Mouse (Mus musculus): ENCODE data around the gene Znrf2. TPM values are rescaled to one million over a fixed set of nuclear protein-coding genes. Genes with fewer than 3 reads are reported as not detected.

The Znrf2 gene
- polyA plus RNA-seq, 1 experiment from 2014 or later = 3.4 TPM

- Histone ChIP-seq H3K36me3 (no peaks in the 10 kb centered on the region), H3K4me2 (replicated peaks) (no peak overlapping the region), H3K27me3 (no peaks in the 10 kb centered on the region), H3K4me3 (no peak overlapping the region), H3K9ac (no peak overlapping the region), H3K4me1 (no peaks in the 10 kb centered on the region), H3K9me3 (no peaks in the 10 kb centered on the region), H3K27ac (no peak overlapping the region)
- 91% methylated on average over 5 of the region's 5 CpGs for WGBS
- ATAC-seq (ENCODE audit: insufficient number of reproducible peaks, insufficient read depth, low FRiP score, low TSS enrichment) = no peak
These were observed 29.9 kb upstream of the Znrf2 start for GRCm38 (mm10) chr6:54786766-54787165.

DNA sequence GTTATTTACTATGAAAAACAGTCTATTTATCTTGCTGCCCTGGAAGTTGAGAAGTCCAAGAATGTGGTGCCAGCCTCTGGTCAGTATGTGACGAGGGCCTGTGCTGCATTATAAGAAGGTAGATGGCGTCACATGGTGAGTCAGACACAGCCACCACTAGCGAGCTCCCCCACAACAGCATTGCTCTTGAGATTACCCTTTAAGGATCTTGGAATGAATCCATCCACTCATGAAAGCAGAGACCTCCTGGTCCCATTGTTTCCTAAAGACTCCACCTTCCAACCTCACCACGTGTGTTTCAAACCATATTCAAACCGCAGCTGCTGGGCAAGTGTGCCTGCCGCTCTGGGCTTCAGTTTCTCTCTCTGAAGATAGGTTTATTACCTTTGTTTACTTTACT lies 28.2 kb upstream of the Znrf2 start:
- Histone ChIP-seq H3K9me3 (no peaks in the 10 kb centered on the region), H3K4me2 (replicated peaks) (no peak overlapping the region), H3K9ac (no peak overlapping the region), H3K4me1 (no peaks in the 10 kb centered on the region), H3K27ac (no peak overlapping the region), H3K36me3 (no peaks in the 10 kb centered on the region), H3K4me3 (no peak overlapping the region), H3K27me3 (no peaks in the 10 kb centered on the region)
- ATAC-seq (ENCODE audit: insufficient number of reproducible peaks, insufficient read depth, low FRiP score, low TSS enrichment) = no peak
- 75% methylated on average over 6 of the region's 6 CpGs for WGBS

- Histone ChIP-seq H3K27me3 (no peaks in the 10 kb centered on the region), H3K4me1 (no peaks in the 10 kb centered on the region), H3K9ac (no peak overlapping the region), H3K4me3 (no peak overlapping the region), H3K9me3 (no peaks in the 10 kb centered on the region), H3K27ac (no peak overlapping the region), H3K4me2 (replicated peaks) (no peak overlapping the region), H3K36me3 (no peaks in the 10 kb centered on the region)
- 82% methylated on average over 4 of the region's 4 CpGs for WGBS
- ATAC-seq (ENCODE audit: insufficient number of reproducible peaks, insufficient read depth, low FRiP score, low TSS enrichment) = no peak
These were observed 27.6 kb upstream of the Znrf2 start for GRCm38 (mm10) chr6:54789139-54789538.

GRCm38 (mm10) chr6:54790071-54790470 lies 26.6 kb upstream of the Znrf2 start:
- ATAC-seq (ENCODE audit: insufficient number of reproducible peaks, insufficient read depth, low FRiP score, low TSS enrichment) = no peak
- H3K9ac ChIP-seq = no peak overlapping the region
- no peaks in the 10 kb centered on the region for H3K4me1 ChIP-seq
- no peaks in the 10 kb centered on the region for H3K9me3 ChIP-seq
- no peak overlapping the region for H3K4me2 ChIP-seq (replicated peaks)
- no peaks in the 10 kb centered on the region for H3K36me3 ChIP-seq
- no peak overlapping the region for H3K4me3 ChIP-seq
- no peak overlapping the region for H3K27ac ChIP-seq
- no peaks in the 10 kb centered on the region for H3K27me3 ChIP-seq
- 85% methylated on average over 4 of the region's 4 CpGs for WGBS

GRCm38 (mm10) chr6:54793853-54794252 lies 22.9 kb upstream of the Znrf2 start:
- H3K27ac ChIP-seq = no peak overlapping the region
- H3K4me1 ChIP-seq = no peaks in the 10 kb centered on the region
- H3K9ac ChIP-seq = no peak overlapping the region
- 83% methylated on average over 3 of the region's 3 CpGs for WGBS
- no peaks in the 10 kb centered on the region for H3K27me3 ChIP-seq
- H3K9me3 ChIP-seq = no peaks in the 10 kb centered on the region
- H3K36me3 ChIP-seq = no peaks in the 10 kb centered on the region
- H3K4me2 ChIP-seq (replicated peaks) = no peak overlapping the region
- ATAC-seq (ENCODE audit: insufficient number of reproducible peaks, insufficient read depth, low FRiP score, low TSS enrichment) = no peak
- H3K4me3 ChIP-seq = no peak overlapping the region

DNA sequence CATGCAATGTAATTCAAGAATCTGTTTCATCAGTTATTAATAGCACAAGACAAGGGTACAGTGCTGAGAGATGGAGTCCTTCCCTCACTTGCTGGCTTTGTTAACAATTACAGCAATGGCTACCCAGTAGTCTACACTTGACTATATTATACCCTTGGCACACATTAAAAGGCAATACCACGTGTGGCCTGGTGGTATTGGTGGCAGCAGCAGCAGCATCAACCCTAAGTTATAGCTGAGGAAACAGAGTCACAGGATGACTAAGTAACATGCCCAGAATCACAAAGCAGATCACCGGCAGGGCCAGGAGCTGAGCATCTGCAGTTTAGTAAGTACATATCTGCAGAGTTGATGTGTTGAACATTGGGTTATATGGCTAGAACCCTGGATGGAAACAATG lies 22.3 kb upstream of the Znrf2 start:
- no peak overlapping the region for H3K9ac ChIP-seq

GRCm38 (mm10) chr6:54794991-54795390 lies 21.7 kb upstream of the Znrf2 start:
- Histone ChIP-seq H3K4me2 (replicated peaks) (no peak overlapping the region), H3K9ac (no peak overlapping the region), H3K9me3 (no peaks in the 10 kb centered on the region), H3K27ac (no peak overlapping the region), H3K36me3 (no peaks in the 10 kb centered on the region), H3K4me1 (no peaks in the 10 kb centered on the region), H3K27me3 (no peaks in the 10 kb centered on the region), H3K4me3 (no peak overlapping the region)
- 75% methylated on average over 5 of the region's 5 CpGs for WGBS
- ATAC-seq (ENCODE audit: insufficient number of reproducible peaks, insufficient read depth, low FRiP score, low TSS enrichment) = no peak

More for the DNA sequence above, 22.3 kb upstream of the Znrf2 start:
- no peak overlapping the region for H3K27ac ChIP-seq
- H3K9me3 ChIP-seq = no peaks in the 10 kb centered on the region
- H3K36me3 ChIP-seq = no peaks in the 10 kb centered on the region
- no peak overlapping the region for H3K4me2 ChIP-seq (replicated peaks)
- 72% methylated on average over 2 of the region's 2 CpGs for WGBS
- no peak for ATAC-seq (ENCODE audit: insufficient number of reproducible peaks, insufficient read depth, low FRiP score, low TSS enrichment)
- H3K27me3 ChIP-seq = no peaks in the 10 kb centered on the region
- no peaks in the 10 kb centered on the region for H3K4me1 ChIP-seq
- no peak overlapping the region for H3K4me3 ChIP-seq

DNA sequence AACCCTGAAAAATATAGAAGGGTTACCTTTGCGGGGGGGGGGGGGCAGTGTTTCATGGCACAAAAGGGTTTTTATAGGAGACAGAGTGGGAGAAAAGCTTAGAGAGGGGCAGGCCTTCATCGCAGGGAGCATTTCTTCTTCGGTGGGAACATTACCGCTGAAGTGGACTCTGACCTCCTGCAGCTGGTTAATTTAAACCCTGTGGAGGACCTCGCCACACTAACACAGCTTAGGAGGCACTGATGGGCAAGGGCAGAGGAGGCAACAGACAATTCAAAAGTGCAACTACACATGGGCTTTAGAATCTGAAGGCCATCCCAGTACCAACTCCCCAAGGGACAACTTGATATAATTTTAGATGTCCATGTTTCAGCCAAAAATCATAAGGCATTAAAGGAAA lies 20.7 kb upstream of the Znrf2 start:
- Histone ChIP-seq H3K4me2 (replicated peaks) (no peak overlapping the region), H3K27me3 (no peaks in the 10 kb centered on the region), H3K9me3 (no peaks in the 10 kb centered on the region), H3K36me3 (no peaks in the 10 kb centered on the region), H3K9ac (no peak overlapping the region), H3K4me3 (no peak overlapping the region), H3K27ac (no peak overlapping the region), H3K4me1 (no peaks in the 10 kb centered on the region)
- 68% methylated on average over 5 of the region's 5 CpGs for WGBS
- no peak for ATAC-seq (ENCODE audit: insufficient number of reproducible peaks, insufficient read depth, low FRiP score, low TSS enrichment)

DNA sequence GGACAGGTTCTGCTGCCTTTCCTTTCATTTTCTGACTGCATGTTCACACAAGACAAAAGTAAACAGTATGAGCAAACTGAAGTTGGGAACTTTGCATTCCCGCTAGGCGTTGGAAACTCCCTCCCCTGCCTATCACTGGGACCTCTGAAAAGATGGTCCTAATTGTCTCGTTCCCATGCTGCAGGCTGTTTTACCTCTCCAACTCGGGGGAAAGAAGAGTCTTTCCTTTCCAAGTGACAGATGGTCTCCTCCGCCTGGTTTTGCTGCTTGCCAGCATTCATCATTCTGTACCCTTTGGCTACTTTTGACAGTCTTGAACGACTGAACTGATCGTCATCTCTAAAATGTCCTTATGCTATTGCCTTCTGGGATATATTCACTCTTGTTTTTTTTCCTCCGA lies 14.4 kb upstream of the Znrf2 start:
- no peak overlapping the region for H3K9ac ChIP-seq
- H3K27ac ChIP-seq = no peak overlapping the region
- ATAC-seq (ENCODE audit: insufficient number of reproducible peaks, insufficient read depth, low FRiP score, low TSS enrichment) = no peak
- H3K36me3 ChIP-seq = no peaks in the 10 kb centered on the region
- H3K9me3 ChIP-seq = no peaks in the 10 kb centered on the region
- H3K4me2 ChIP-seq (replicated peaks) = no peak overlapping the region
- no peaks in the 10 kb centered on the region for H3K27me3 ChIP-seq
- no peak overlapping the region for H3K4me3 ChIP-seq
- H3K4me1 ChIP-seq = peaks cover 5% of the 10 kb centered on the region; the same call in 1 of the 2 replicates
- 56% methylated on average over 8 of the region's 8 CpGs for WGBS

DNA sequence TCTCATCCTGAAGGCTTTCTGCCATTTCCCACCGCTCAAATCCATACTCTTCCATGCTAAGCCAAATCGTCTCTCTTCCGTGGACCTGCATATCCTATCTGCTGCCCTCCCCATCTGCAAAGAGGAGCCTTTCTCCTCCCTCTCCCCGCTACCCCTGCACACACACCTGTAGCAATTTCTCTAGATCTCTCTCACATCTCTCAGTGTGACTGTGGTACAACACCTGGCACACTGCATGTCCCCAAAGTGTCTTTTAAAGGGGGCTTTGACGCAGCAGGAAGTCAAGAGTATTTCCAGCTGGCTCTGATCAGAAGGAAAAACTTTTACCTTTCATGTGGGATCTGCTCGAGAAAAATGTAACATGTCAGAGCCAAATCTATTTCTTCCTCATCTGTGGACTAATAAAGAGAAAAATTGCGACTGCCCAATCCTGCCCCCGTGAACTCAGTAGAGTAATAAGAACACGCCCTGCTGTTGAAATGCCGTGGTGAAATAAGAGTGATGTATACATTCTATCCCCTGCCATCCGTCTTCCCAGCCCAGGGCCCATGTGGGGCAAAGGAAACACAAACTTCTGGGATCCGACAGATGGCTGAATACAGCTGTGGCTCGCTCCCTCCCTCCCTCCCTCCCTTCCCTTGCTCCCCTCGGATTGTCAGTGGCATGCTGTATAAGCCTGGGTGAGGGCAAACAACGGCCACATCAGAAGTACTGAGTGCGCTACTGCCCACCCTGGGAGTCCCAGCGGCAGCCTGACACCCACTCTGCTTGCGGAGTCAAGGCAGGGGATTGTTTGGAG lies 12.5 kb upstream of the Znrf2 start:
- Histone ChIP-seq H3K9me3 (no peaks in the 10 kb centered on the region), H3K27me3 (no peaks in the 10 kb centered on the region), H3K4me3 (no peak overlapping the region), H3K4me1 (peaks cover 5% of the 10 kb centered on the region; the same call in 1 of the 2 replicates), H3K9ac (no peak overlapping the region), H3K4me2 (replicated peaks) (no peak overlapping the region), H3K36me3 (no peaks in the 10 kb centered on the region), H3K27ac (no peak overlapping the region)
- ATAC-seq (ENCODE audit: insufficient number of reproducible peaks, insufficient read depth, low FRiP score, low TSS enrichment) = no peak
- 53% methylated on average over 18 of the region's 18 CpGs for WGBS

- Histone ChIP-seq H3K27ac (no peak overlapping the region), H3K9ac (no peak overlapping the region), H3K36me3 (no peaks in the 10 kb centered on the region), H3K4me3 (no peak overlapping the region), H3K4me2 (replicated peaks) (no peak overlapping the region), H3K4me1 (peaks cover 5% of the 10 kb centered on the region; the same call in 1 of the 2 replicates), H3K9me3 (no peaks in the 10 kb centered on the region), H3K27me3 (no peaks in the 10 kb centered on the region)
- 85% methylated on average over 5 of the region's 5 CpGs for WGBS
- ATAC-seq (ENCODE audit: insufficient number of reproducible peaks, insufficient read depth, low FRiP score, low TSS enrichment) = no peak
These were observed 10.9 kb upstream of the Znrf2 start for GRCm38 (mm10) chr6:54805779-54806178.

DNA sequence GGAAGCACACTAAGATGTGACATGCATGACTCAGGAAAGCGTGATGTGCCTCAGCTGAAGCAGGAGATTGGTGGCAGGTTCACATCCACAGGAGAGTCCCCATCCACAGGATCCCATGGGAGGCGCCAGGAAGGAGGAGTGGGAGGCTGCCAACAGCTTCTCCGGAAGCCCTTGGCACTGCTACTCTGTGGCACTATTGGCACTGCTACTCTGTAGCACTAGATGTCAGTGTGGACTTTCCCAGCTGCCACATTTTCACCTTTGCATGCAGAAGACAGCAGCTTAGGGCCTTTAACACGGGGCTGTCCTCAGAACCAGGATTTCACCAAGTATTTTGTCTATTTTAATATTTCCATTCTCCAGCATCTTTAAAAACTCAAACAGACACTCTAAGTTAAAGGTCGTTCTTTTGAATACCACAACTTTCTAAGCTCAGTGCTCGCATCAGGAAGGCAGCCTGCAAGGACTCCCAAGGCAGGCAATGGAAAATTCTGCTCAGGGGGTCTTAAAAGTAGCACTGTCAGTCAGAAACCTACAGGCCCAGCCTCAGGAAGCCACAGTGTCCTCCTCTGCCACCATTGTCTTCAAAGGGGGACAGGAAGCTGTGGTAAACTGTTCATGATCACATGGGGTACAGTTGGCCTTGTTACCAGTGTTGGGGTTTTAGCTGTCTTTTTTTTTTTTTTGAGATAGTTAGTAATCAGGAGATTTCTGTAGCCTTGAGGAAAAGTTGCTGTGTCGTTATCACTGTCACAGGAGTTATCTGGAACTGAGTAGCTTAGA lies 7.0 kb upstream of the Znrf2 start:
- Histone ChIP-seq H3K4me1 (0 out of 2 replicates have a peak, but pooled peaks cover under 1% of the 10 kb centered on the region), H3K4me3 (no peak overlapping the region), H3K9me3 (no peaks in the 10 kb centered on the region), H3K9ac (no peak overlapping the region), H3K27me3 (no peaks in the 10 kb centered on the region), H3K36me3 (no peaks in the 10 kb centered on the region), H3K4me2 (replicated peaks) (no peak overlapping the region), H3K27ac (no peak overlapping the region)
- WGBS = 76% methylated on average over 7 of the region's 7 CpGs
- no peak for ATAC-seq (ENCODE audit: insufficient number of reproducible peaks, insufficient read depth, low FRiP score, low TSS enrichment)

All from embryonic facial prominence, embryonic 12.5 days (tissue).